Mouse (Mus musculus): ENCODE results near the gene Gpt2. TPM values are rescaled to one million over a fixed set of nuclear protein-coding genes. Genes with fewer than 3 reads are reported as not detected.

Gpt2 gene
- total and polyA plus RNA-seq, 2 experiments from 2014 or later, result 24.5 to 50.2 TPM

DNA sequence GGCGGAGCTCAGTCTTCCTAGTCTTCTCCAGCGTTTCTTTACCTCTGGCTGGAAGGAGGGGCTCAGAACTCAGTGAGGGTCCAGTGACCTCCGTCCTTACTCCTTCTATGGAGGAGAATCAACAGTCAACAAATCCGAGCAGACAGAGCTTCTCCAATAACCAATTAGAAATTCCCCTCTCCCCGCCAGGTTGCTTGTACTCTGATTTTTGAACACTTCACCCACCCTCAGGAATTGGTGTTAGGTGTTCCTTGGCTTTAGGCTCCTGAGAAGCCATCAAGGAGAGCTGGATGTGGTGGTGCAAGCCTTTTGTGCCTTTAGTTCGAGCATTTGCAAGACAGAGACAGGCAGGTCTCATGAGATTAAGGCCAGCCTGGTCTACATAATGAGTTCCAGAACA lies 19.6 kb upstream of the Gpt2 start:
- no peak for ATAC-seq

DNA sequence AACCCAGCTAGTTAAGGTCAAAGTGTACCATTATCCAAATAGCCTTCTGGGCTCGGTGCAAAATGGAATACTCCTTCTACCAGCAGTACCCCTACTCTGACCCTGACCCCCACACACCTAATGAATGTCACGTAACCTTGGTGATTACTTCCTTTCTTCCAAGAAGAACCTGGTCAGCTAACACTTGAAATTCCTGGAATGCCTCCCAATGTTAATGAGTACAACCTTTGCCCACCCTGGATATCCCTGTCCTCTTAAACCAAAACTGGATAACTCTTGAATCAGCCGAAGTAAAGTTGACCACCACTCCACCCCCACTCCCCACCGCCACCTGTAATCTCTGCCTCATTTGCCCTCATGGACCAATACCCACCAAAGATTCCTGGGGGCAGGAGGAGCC lies 19.1 kb upstream of the Gpt2 start:
- no peak overlapping the region for H3K4me3 ChIP-seq (ENCODE audit: low read depth, low read length)
- H3K4me1 ChIP-seq (ENCODE audit: insufficient read depth), result no peaks in the 10 kb centered on the region
- no peak overlapping the region for H3K4me2 ChIP-seq (ENCODE audit: low read depth)
- no peak for TF ChIP-seq CTCF (IDR thresholded peaks at IDR 0.05; ENCODE audit: low read depth)
- WGBS, result 86% methylated on average over 4 of the region's 4 CpGs
- no peak overlapping the region for H3K9ac ChIP-seq
- DNase-seq (no peak), ATAC-seq (no peak)
- H3K9me3 ChIP-seq (ENCODE audit: low read length), result no peaks in the 10 kb centered on the region
- H3K27me3 ChIP-seq (ENCODE audit: insufficient read depth, low read length), result no peaks in the 10 kb centered on the region
- no peaks in the 10 kb centered on the region for H3K36me3 ChIP-seq (ENCODE audit: insufficient read depth)
- no peak overlapping the region for H3K27ac ChIP-seq (ENCODE audit: low read depth, low read length)

More for the DNA sequence above, 19.6 kb upstream of the Gpt2 start:
- Histone ChIP-seq H3K4me2 (ENCODE audit: low read depth) (no peak overlapping the region), H3K4me1 (ENCODE audit: insufficient read depth) (no peaks in the 10 kb centered on the region), H3K36me3 (ENCODE audit: insufficient read depth) (no peaks in the 10 kb centered on the region), H3K9ac (no peak overlapping the region), H3K9me3 (ENCODE audit: low read length) (no peaks in the 10 kb centered on the region), H3K4me3 (ENCODE audit: low read depth, low read length) (no peak overlapping the region), H3K27me3 (ENCODE audit: insufficient read depth, low read length) (no peaks in the 10 kb centered on the region), H3K27ac (ENCODE audit: low read depth, low read length) (no peak overlapping the region)
- 78% methylated on average over 6 of the region's 6 CpGs for WGBS
- TF ChIP-seq CTCF (IDR thresholded peaks at IDR 0.05; ENCODE audit: low read depth), result no peak
- DNase-seq, result no peak

GRCm38 (mm10) chr8:85474924-85475323 lies 17.5 kb upstream of the Gpt2 start:
- Histone ChIP-seq H3K27ac (ENCODE audit: low read depth, low read length) (no peak overlapping the region), H3K4me2 (ENCODE audit: low read depth) (no peak overlapping the region), H3K4me1 (ENCODE audit: insufficient read depth) (no peaks in the 10 kb centered on the region), H3K27me3 (ENCODE audit: insufficient read depth, low read length) (no peaks in the 10 kb centered on the region), H3K4me3 (ENCODE audit: low read depth, low read length) (no peak overlapping the region), H3K9ac (no peak overlapping the region), H3K9me3 (ENCODE audit: low read length) (no peaks in the 10 kb centered on the region), H3K36me3 (ENCODE audit: insufficient read depth) (no peaks in the 10 kb centered on the region)
- no peak for TF ChIP-seq CTCF (IDR thresholded peaks at IDR 0.05; ENCODE audit: low read depth)
- no peak for DNase-seq
- no peak for ATAC-seq
- 95% methylated on average over 3 of the region's 3 CpGs for WGBS

DNA sequence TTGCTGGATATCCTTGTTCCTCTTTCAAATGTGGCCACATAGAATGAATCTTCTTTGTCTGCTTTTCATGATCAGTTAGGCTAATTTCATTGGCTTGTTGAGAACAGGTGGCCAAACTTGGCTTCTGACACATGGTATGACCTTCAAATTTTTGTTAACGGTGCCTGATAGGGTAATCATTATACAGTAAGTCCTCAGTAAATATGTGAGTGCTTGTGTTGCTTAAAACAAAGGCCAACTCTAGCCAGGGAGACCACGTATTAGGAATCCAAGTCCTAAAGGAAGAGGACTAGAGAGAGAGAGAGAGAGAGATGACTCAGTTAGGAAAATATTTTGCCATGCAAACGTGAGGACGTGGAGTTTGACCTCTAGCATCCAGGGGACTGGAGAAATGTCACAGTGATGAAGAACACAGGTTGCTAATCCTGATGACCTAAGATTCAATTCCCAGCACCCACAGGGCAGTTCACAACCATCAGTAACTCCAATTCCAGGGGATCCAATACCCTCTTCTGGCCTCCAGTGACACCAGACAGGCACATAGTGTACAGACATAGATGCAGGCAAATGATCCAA lies 15.3 kb upstream of the Gpt2 start:
- Histone ChIP-seq H3K4me2 (ENCODE audit: low read depth) (no peak overlapping the region), H3K36me3 (ENCODE audit: insufficient read depth) (no peaks in the 10 kb centered on the region), H3K27me3 (ENCODE audit: insufficient read depth, low read length) (no peaks in the 10 kb centered on the region), H3K27ac (ENCODE audit: low read depth, low read length) (no peak overlapping the region), H3K4me3 (ENCODE audit: low read depth, low read length) (no peak overlapping the region), H3K9me3 (ENCODE audit: low read length) (no peaks in the 10 kb centered on the region), H3K4me1 (ENCODE audit: insufficient read depth) (no peaks in the 10 kb centered on the region), H3K9ac (no peak overlapping the region)
- no peak for DNase-seq
- no peak for TF ChIP-seq CTCF (IDR thresholded peaks at IDR 0.05; ENCODE audit: low read depth)
- 83% methylated on average over 4 of the region's 4 CpGs for WGBS
- no peak for ATAC-seq

- Histone ChIP-seq H3K27ac (ENCODE audit: low read depth, low read length) (no peak overlapping the region), H3K4me2 (ENCODE audit: low read depth) (no peak overlapping the region), H3K36me3 (ENCODE audit: insufficient read depth) (no peaks in the 10 kb centered on the region), H3K4me1 (ENCODE audit: insufficient read depth) (no peaks in the 10 kb centered on the region), H3K9ac (no peak overlapping the region), H3K9me3 (ENCODE audit: low read length) (no peaks in the 10 kb centered on the region), H3K4me3 (ENCODE audit: low read depth, low read length) (no peak overlapping the region), H3K27me3 (ENCODE audit: insufficient read depth, low read length) (no peaks in the 10 kb centered on the region)
- 91% methylated on average over 2 of the region's 2 CpGs for WGBS
- DNase-seq (no peak), ATAC-seq (no peak)
- no peak for TF ChIP-seq CTCF (IDR thresholded peaks at IDR 0.05; ENCODE audit: low read depth)
Measured at GRCm38 (mm10) chr8:85478397-85478796, 14.0 kb upstream of the Gpt2 start.

DNA sequence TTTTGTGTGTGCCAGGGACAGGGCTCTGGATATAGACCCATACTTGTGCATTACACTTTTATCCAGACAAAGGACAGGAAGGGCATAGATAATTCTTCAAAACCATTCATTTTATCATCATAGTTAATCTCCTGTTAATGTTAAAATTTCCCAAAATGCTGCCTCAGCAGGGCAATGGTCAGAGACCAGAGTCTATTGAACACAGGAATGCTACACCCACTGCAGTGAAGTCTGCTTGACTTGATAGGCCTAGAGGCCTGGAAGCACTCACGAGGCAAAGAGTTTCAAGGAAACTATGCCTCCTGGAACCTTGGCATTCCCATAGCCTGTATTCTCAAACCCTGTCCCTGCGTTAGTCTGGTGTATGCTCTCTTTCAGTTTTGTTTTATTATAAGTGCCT lies 12.7 kb upstream of the Gpt2 start:
- Histone ChIP-seq H3K4me2 (ENCODE audit: low read depth) (no peak overlapping the region), H3K4me3 (ENCODE audit: low read depth, low read length) (no peak overlapping the region), H3K9me3 (ENCODE audit: low read length) (no peaks in the 10 kb centered on the region), H3K9ac (no peak overlapping the region), H3K27ac (ENCODE audit: low read depth, low read length) (no peak overlapping the region), H3K4me1 (ENCODE audit: insufficient read depth) (no peaks in the 10 kb centered on the region), H3K36me3 (ENCODE audit: insufficient read depth) (no peaks in the 10 kb centered on the region), H3K27me3 (ENCODE audit: insufficient read depth, low read length) (no peaks in the 10 kb centered on the region)
- 97% methylated on average over 2 of the region's 2 CpGs for WGBS
- ATAC-seq (no peak), DNase-seq (no peak)
- TF ChIP-seq CTCF (IDR thresholded peaks at IDR 0.05; ENCODE audit: low read depth), result no peak

DNA sequence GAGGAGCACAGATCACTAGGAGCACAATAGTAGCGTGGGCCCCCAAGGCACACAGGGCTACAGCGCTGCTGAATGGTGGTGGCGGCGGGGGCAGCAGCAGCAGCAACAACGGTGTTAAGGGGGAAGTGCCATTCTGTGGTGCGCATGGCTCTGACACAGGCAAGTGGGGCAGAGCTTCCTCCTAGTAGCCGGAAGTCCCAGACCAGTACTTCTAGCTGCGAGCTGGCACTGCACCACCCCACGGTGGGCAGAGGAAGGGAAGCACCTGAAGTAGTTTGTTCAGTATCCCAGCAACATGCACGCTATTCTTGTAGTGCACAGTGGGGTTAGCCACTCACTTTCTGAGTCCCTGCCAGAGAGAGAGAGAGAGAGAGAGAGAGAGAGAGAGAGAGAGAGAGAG lies 10.5 kb upstream of the Gpt2 start:
- no peaks in the 10 kb centered on the region for H3K4me1 ChIP-seq (ENCODE audit: insufficient read depth)
- H3K27me3 ChIP-seq (ENCODE audit: insufficient read depth, low read length), result no peaks in the 10 kb centered on the region
- ATAC-seq (peak; percentile 60), DNase-seq (no peak)
- no peak overlapping the region for H3K4me3 ChIP-seq (ENCODE audit: low read depth, low read length)
- 19% methylated on average over 10 of the region's 10 CpGs for WGBS
- H3K27ac ChIP-seq (ENCODE audit: low read depth, low read length), result no peak overlapping the region
- no peak for TF ChIP-seq CTCF (IDR thresholded peaks at IDR 0.05; ENCODE audit: low read depth)
- H3K9me3 ChIP-seq (ENCODE audit: low read length), result no peaks in the 10 kb centered on the region
- no peaks in the 10 kb centered on the region for H3K36me3 ChIP-seq (ENCODE audit: insufficient read depth)
- H3K9ac ChIP-seq, result no peak overlapping the region
- H3K4me2 ChIP-seq (ENCODE audit: low read depth), result peak overlapping the region; percentile 15; the same call in 1 of the 2 replicates
